Mouse (Mus musculus): ENCODE results near the gene Ssbp1. TPM values are rescaled to one million over a fixed set of nuclear protein-coding genes. Genes with fewer than 3 reads are reported as not detected.

Gene Ssbp1
- polyA plus RNA-seq, 1 experiment from 2014 or later: 163 TPM

DNA sequence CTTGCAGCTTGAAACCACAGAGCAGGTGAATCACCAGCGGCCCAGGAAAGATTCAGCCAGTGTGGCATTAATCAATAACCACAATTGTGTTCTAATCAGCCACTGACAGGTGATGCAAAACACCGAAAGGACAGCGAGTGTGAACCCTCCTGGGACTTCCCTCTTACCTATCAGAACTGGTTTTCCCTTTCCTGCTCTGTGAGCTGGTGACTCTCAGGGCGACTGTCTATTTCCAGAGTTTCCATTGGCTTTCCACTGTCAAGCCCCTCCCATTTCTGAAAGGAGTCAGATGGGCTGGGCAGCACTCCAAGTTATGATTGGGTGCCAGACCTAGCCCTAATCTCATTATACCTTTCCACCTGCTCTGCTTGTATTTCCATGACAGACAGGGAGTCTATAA is 39.8 kb upstream of the Ssbp1 start:
- Histone ChIP-seq H3K36me3 (ENCODE audit: control insufficient read depth, insufficient read depth, low read length) (no peaks in the 10 kb centered on the region), H3K9ac (ENCODE audit: low read length) (no peak overlapping the region), H3K27ac (ENCODE audit: low read depth) (no peak overlapping the region), H3K4me1 (replicated peaks; ENCODE audit: control insufficient read depth, insufficient read depth, low read length) (peaks cover 18% of the 10 kb centered on the region; the same call in 1 of the 2 replicates), H3K9me3 (ENCODE audit: control insufficient read depth, low read length) (no peaks in the 10 kb centered on the region), H3K4me3 (ENCODE audit: low read depth, low read length) (no peak overlapping the region), H3K27me3 (replicated peaks; ENCODE audit: control insufficient read depth, insufficient read depth, low read length) (no peaks in the 10 kb centered on the region), H3K4me2 (ENCODE audit: low read length) (peak overlapping the region; percentile 2; the same call in 1 of the 2 replicates)
- 49% methylated on average over 4 of the region's 4 CpGs for WGBS
- peak; percentile 41; the same call in 1 of the 2 replicates for ATAC-seq (replicated peaks; ENCODE audit: low FRiP score, low TSS enrichment, low read depth)
- DNase-seq (ENCODE audit: low spot score): no peak

DNA sequence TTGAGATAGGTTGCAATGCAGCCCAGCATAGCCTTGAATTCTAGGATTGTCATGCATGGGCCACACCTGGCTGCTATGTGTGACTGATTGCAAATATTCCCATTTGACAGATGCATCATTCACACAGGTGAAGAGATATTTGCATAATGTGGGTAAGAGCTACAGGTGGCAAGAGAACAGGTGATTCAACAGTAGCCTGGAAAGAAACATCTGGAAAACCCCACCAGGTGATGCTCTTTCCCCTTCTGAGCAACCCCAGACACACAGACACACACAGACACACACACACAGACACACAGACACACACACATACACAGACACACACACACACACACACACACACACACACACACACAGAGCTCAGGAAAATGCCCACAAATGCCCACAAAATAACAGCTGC is 39.3 kb upstream of the Ssbp1 start:
- peak; percentile 33 for DNase-seq (ENCODE audit: low spot score)
- no peak overlapping the region for H3K9ac ChIP-seq (ENCODE audit: low read length)
- no peak overlapping the region for H3K4me2 ChIP-seq (ENCODE audit: low read length)
- 0 out of 2 replicates have a peak, but pooled peaks cover under 1% of the 10 kb centered on the region for H3K27me3 ChIP-seq (replicated peaks; ENCODE audit: control insufficient read depth, insufficient read depth, low read length)
- no peaks in the 10 kb centered on the region for H3K9me3 ChIP-seq (ENCODE audit: control insufficient read depth, low read length)
- no peak overlapping the region for H3K4me3 ChIP-seq (ENCODE audit: low read depth, low read length)
- ATAC-seq (replicated peaks; ENCODE audit: low FRiP score, low TSS enrichment, low read depth): no peak
- H3K4me1 ChIP-seq (replicated peaks; ENCODE audit: control insufficient read depth, insufficient read depth, low read length): peaks cover 18% of the 10 kb centered on the region; the same call in 1 of the 2 replicates
- H3K36me3 ChIP-seq (ENCODE audit: control insufficient read depth, insufficient read depth, low read length): no peaks in the 10 kb centered on the region
- H3K27ac ChIP-seq (ENCODE audit: low read depth): no peak overlapping the region

DNA sequence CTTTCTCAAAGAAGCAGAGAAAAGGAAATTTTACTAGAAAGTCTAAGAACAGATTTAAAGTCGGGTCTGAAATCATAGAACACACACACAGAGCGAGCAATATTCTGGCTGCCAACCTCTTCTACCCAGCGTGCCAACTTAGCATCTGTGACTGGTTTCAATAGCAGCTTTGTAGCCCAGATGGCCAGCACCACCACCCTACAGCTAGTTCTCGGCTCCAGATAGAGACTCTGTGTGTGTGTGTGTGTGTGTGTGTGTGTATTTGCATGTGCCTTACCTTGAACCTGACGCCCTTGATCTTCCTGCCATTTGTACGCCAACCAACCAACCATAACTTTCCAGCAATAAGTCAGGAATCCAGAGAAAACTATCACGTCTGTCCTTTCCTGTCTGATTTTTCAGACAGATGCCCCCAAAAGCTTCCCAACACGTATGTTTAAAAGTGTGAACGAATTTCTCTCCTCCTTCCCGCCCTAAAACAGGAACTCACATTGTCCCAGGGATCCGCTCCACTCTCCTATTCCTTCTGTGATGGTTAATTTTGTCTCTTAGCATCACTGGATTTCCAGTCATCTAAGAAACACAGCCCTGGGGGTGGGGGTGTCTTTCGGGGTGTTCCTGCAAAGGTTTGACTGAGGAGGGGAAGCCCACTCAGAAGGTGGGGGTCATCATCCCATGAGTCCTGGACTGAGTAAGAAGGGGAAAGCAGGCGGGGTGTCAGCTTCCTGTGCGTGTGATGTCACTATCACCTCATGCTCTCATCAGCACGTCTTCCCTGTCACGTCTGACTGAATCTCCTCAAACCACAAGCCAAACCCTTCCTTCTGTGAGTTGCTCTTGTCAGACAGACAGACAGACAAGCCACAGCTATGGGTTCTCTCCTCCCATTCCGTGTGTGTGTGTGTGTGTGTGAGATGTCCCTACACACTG is 38.5 kb upstream of the Ssbp1 start:
- ATAC-seq (replicated peaks; ENCODE audit: low FRiP score, low TSS enrichment, low read depth): no peak
- H3K9ac ChIP-seq (ENCODE audit: low read length): no peak overlapping the region
- no peak overlapping the region for H3K4me2 ChIP-seq (ENCODE audit: low read length)
- H3K4me3 ChIP-seq (ENCODE audit: low read depth, low read length): no peak overlapping the region
- H3K9me3 ChIP-seq (ENCODE audit: control insufficient read depth, low read length): no peaks in the 10 kb centered on the region
- H3K4me1 ChIP-seq (replicated peaks; ENCODE audit: control insufficient read depth, insufficient read depth, low read length): peaks cover 18% of the 10 kb centered on the region; the same call in 1 of the 2 replicates
- no peaks in the 10 kb centered on the region for H3K36me3 ChIP-seq (ENCODE audit: control insufficient read depth, insufficient read depth, low read length)
- 88% methylated on average over 17 of the region's 17 CpGs for WGBS
- no peak overlapping the region for H3K27ac ChIP-seq (ENCODE audit: low read depth)
- peak; percentile 25 for DNase-seq (ENCODE audit: low spot score)
- H3K27me3 ChIP-seq (replicated peaks; ENCODE audit: control insufficient read depth, insufficient read depth, low read length): 0 out of 2 replicates have a peak, but pooled peaks cover 5% of the 10 kb centered on the region

- Histone ChIP-seq H3K4me1 (replicated peaks; ENCODE audit: control insufficient read depth, insufficient read depth, low read length) (peaks cover 18% of the 10 kb centered on the region; the same call in 1 of the 2 replicates), H3K36me3 (ENCODE audit: control insufficient read depth, insufficient read depth, low read length) (no peaks in the 10 kb centered on the region), H3K27ac (ENCODE audit: low read depth) (no peak overlapping the region), H3K9ac (ENCODE audit: low read length) (peak overlapping the region; percentile 73), H3K4me2 (ENCODE audit: low read length) (peak overlapping the region; percentile 89), H3K9me3 (ENCODE audit: control insufficient read depth, low read length) (no peaks in the 10 kb centered on the region), H3K4me3 (ENCODE audit: low read depth, low read length) (peak overlapping the region; percentile 79), H3K27me3 (replicated peaks; ENCODE audit: control insufficient read depth, insufficient read depth, low read length) (peaks cover 8% of the 10 kb centered on the region)
- ATAC-seq (replicated peaks; ENCODE audit: low FRiP score, low TSS enrichment, low read depth): no peak
- DNase-seq (ENCODE audit: low spot score): no peak
- 16% methylated on average over 7 of the region's 7 CpGs for WGBS
Observed at GRCm38 (mm10) chr6:40434697-40435096, 36.5 kb upstream of the Ssbp1 start.

DNA sequence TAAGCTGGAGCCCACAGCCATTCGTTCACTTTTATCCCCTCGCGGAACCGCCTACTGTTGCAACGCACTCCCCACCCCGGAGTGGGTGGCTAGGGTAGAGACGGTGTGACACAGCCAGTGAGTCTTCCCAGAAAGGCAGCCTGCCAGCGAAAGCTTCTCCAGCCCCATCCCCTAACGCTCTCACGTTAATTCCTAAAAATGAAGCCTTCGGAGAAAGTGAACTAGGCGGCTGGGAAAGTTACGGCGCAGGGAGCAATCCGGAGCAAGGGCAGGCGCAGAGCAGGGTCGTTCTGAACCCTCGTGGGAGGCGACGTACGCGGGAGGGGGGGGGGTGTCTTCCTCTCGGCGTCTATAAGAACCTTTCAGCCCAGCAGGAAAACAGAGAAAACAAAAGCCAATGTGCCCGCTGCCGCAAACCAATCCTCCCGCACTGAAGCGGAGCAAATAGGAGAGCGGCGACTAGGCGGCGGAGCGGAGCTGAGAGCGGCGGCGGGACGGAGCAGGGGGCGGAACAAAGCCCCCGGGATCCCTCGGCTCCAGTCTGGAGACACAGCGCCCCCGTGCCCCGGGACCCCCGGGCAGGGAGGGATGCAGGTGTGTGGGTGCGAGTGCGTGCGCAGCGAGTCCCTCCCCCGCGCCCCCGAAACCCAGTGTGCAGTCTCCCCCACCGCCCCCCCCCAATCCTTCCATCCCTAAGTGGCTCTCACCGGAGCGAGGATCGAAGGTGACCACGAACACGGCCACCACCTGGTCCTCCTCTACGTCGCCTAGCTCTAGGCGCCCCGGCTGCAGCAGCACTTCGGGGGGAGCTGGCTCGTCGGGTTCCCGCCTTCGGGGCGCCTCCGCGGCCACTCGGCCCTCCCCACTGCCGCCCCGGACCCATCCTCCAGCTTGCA is 35.8 kb upstream of the Ssbp1 start:
- peak; percentile 67 for ATAC-seq (replicated peaks; ENCODE audit: low FRiP score, low TSS enrichment, low read depth)

DNA sequence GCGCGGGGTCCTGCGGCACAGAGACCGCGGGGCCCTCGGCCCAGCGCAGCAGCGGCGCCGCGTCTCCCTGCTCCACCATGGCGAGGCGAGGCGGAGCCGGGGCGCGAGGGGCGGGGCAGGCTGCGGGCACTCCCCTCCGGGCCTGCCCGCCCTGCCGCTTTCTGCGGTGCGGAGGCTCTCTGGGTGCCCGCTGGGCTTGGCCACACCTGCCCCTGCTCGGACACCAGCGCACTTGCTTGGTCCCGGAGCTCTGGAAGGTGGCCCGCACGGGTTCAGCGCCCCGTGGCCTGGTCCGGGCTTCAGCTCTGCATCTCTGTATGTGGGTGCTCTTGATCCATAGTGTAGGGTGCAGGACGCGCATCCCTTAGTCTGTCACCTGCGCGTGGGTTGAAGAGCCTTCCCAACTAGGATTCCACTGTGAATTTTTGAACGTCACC is 35.1 kb upstream of the Ssbp1 start, which contains the start of gene E330009J07Rik:
E330009J07Rik (minus strand) TSS at position 89 of the 437 bp plus-strand sequence.
- H3K4me3 ChIP-seq (ENCODE audit: low read depth, low read length): peak within 1 kb of the TSS; percentile 79
- H3K9ac ChIP-seq (ENCODE audit: low read length): peak within 1 kb of the TSS; percentile 73
- H3K4me1 ChIP-seq (replicated peaks; ENCODE audit: control insufficient read depth, insufficient read depth, low read length): peaks cover 13% of the 10 kb centered on the region; the same call in 1 of the 2 replicates
- WGBS: under 1% methylated on average over 38 of the region's 38 CpGs
- H3K36me3 ChIP-seq (ENCODE audit: control insufficient read depth, insufficient read depth, low read length): no peaks in the 10 kb centered on the region
- ATAC-seq (replicated peaks; ENCODE audit: low FRiP score, low TSS enrichment, low read depth) (peak; percentile 94), DNase-seq (ENCODE audit: low spot score) (peak; percentile 88)
- H3K27me3 ChIP-seq (replicated peaks; ENCODE audit: control insufficient read depth, insufficient read depth, low read length): peaks cover 17% of the 10 kb centered on the region
- no peaks in the 10 kb centered on the region for H3K9me3 ChIP-seq (ENCODE audit: control insufficient read depth, low read length)
- H3K4me2 ChIP-seq (ENCODE audit: low read length): peak within 1 kb of the TSS; percentile 89
- peak within 1 kb of the TSS; percentile 27; the same call in 1 of the 2 replicates for H3K27ac ChIP-seq (ENCODE audit: low read depth)

More for the DNA sequence above, 35.8 kb upstream of the Ssbp1 start:
- H3K9me3 ChIP-seq (ENCODE audit: control insufficient read depth, low read length): no peaks in the 10 kb centered on the region
- peak overlapping the region; percentile 73 for H3K9ac ChIP-seq (ENCODE audit: low read length)
- peaks cover 18% of the 10 kb centered on the region; the same call in 1 of the 2 replicates for H3K4me1 ChIP-seq (replicated peaks; ENCODE audit: control insufficient read depth, insufficient read depth, low read length)
- H3K27ac ChIP-seq (ENCODE audit: low read depth): peak overlapping the region; percentile 27; the same call in 1 of the 2 replicates
- H3K4me3 ChIP-seq (ENCODE audit: low read depth, low read length): peak overlapping the region; percentile 79
- DNase-seq (ENCODE audit: low spot score): peak; percentile 75
- H3K36me3 ChIP-seq (ENCODE audit: control insufficient read depth, insufficient read depth, low read length): no peaks in the 10 kb centered on the region
- WGBS: under 1% methylated on average over 62 of the region's 72 CpGs
- peaks cover 13% of the 10 kb centered on the region for H3K27me3 ChIP-seq (replicated peaks; ENCODE audit: control insufficient read depth, insufficient read depth, low read length)
- peak overlapping the region; percentile 89 for H3K4me2 ChIP-seq (ENCODE audit: low read length)

DNA sequence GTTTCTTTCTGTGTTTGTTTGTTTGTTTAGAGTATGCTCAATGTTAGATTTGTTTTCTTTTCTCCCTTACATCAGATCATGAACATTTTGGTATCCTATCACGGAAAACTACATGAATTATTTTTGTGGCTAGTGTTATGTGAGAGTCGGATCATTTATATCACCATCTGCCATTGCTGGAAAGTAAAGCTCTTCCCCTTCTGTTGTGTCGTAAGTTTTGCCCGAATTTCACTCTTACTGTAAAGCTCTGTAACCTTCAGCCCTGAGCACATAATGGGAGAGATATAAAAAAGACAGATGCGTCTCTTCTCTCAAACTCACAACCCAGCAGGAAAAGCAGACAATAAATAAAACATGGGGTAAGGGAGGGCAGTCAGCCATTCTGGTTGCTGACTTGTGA is 32.2 kb upstream of the Ssbp1 start, which contains the start of gene Wee2:
Wee2 (plus strand) TSS at position 153 of the 400 bp plus-strand sequence.
- no peak for ATAC-seq (replicated peaks; ENCODE audit: low FRiP score, low TSS enrichment, low read depth)
- H3K27me3 ChIP-seq (replicated peaks; ENCODE audit: control insufficient read depth, insufficient read depth, low read length): peaks cover 17% of the 10 kb centered on the region
- H3K36me3 ChIP-seq (ENCODE audit: control insufficient read depth, insufficient read depth, low read length): no peaks in the 10 kb centered on the region
- no peak within 1 kb of the TSS for H3K27ac ChIP-seq (ENCODE audit: low read depth)
- whole genome bisulfite sequencing: 67% methylated on average over 5 of the region's 5 CpGs
- H3K9ac ChIP-seq (ENCODE audit: low read length): no peak within 1 kb of the TSS
- H3K4me3 ChIP-seq (ENCODE audit: low read depth, low read length): no peak within 1 kb of the TSS
- peaks cover 11% of the 10 kb centered on the region; the same call in 1 of the 2 replicates for H3K4me1 ChIP-seq (replicated peaks; ENCODE audit: control insufficient read depth, insufficient read depth, low read length)
- H3K9me3 ChIP-seq (ENCODE audit: control insufficient read depth, low read length): no peaks in the 10 kb centered on the region
- DNase-seq (ENCODE audit: low spot score): no peak
- H3K4me2 ChIP-seq (ENCODE audit: low read length): no peak within 1 kb of the TSS

DNA sequence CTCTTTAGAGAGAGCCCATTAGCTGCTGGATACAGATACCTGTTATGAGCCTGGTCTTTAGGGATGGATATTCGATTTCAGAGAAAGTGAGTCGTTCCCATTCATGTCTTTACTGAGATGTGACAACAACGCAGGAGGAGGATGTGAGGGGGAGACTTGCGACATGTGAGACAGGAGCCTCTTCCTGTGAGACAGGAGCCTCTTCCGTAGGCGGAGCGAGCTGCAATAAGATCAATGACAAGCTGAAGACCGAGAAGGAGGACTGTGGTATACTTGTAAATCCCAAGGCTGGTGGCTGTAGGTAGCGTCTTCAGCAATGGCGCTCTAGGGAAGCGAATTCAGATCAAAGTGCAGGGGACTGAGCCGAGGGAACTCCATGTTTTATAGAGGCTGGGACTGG is 31.4 kb upstream of the Ssbp1 start:
- H3K4me2 ChIP-seq (ENCODE audit: low read length): no peak overlapping the region
- H3K4me1 ChIP-seq (replicated peaks; ENCODE audit: control insufficient read depth, insufficient read depth, low read length): peaks cover 4% of the 10 kb centered on the region; the same call in 1 of the 2 replicates
- WGBS: 37% methylated on average over 12 of the region's 12 CpGs
- no peaks in the 10 kb centered on the region for H3K9me3 ChIP-seq (ENCODE audit: control insufficient read depth, low read length)
- H3K4me3 ChIP-seq (ENCODE audit: low read depth, low read length): no peak overlapping the region
- ATAC-seq (replicated peaks; ENCODE audit: low FRiP score, low TSS enrichment, low read depth) (no peak), DNase-seq (ENCODE audit: low spot score) (no peak)
- no peak overlapping the region for H3K9ac ChIP-seq (ENCODE audit: low read length)
- peaks cover 17% of the 10 kb centered on the region for H3K27me3 ChIP-seq (replicated peaks; ENCODE audit: control insufficient read depth, insufficient read depth, low read length)
- no peak overlapping the region for H3K27ac ChIP-seq (ENCODE audit: low read depth)
- H3K36me3 ChIP-seq (ENCODE audit: control insufficient read depth, insufficient read depth, low read length): no peaks in the 10 kb centered on the region

Measured in intestine, embryonic 14.5 days (tissue).